Mouse (Mus musculus): Measurements from ENCODE around the gene Olfr764-ps1.
"Not testable (repeated sequence)": the region's sequence is repeated elsewhere in the genome, so short reads cannot be mapped to it uniquely, and the experiment has no call there.

The Olfr764-ps1 gene

DNA sequence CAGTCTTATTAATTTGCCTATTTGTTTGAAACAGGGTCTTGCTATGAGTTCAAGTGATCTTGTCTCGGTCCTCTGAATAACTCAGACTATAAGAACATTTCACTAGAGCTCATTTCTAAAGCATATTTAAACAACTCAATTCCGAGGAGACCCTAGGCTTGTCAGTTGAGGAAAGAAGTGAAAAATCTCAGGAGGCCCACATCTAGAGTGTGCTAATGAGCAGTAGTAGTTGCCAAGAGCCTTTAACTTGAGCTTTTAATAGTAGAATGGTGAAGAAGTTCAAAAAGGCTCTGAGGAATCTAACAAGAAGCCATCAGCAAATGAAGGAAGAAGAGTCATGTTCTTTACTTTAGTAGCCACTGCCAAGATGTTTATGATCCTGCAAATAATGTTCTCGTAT, at the start of gene Olfr764-ps1:
Gene Olfr764-ps1 (minus strand): TSS at position 101 of the 400 bp plus-strand sequence.
- DNase-seq (ENCODE audit: low read depth, low spot score), result no peak

GRCm38 (mm10) chr10:129082810-129083209, 43.1 kb upstream of the Olfr764-ps1 start, which contains the start of gene Olfr767:
Gene Olfr767, minus strand, starts transcription at chr10:129082910.
- not testable (repeated sequence) for DNase-seq (ENCODE audit: low read depth, low spot score)

DNA sequence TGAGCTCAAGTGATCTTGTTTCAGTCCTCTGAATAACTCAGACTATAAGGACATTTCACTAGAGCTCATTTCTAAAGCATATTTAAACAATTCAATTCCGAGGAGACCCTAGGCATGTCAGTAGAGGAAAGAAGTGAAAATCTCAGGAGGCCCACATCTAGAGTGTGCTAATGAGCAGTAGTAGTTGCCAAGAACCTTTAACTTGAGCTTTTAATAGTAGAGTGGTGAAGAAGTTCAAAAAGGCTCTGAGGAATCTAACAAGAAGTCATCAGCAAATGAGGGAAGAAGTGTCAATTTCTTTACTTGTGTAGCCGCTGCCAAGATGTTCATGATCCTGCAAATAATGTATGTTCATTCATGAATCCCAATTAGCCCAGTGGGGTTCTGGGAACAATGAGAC, 29.2 kb upstream of the Olfr764-ps1 start, which contains the start of gene Olfr766-ps1:
Gene Olfr766-ps1 (minus strand): TSS at position 101 of the 400 bp plus-strand sequence.
- no peak for DNase-seq (ENCODE audit: low read depth, low spot score)

GRCm38 (mm10) chr10:129049898-129050297, 10.2 kb upstream of the Olfr764-ps1 start, which contains the start of gene Olfr765:
Gene Olfr765, minus strand, starts transcription at chr10:129049998.
- DNase-seq (ENCODE audit: low read depth, low spot score), result not testable (repeated sequence)

DNA sequence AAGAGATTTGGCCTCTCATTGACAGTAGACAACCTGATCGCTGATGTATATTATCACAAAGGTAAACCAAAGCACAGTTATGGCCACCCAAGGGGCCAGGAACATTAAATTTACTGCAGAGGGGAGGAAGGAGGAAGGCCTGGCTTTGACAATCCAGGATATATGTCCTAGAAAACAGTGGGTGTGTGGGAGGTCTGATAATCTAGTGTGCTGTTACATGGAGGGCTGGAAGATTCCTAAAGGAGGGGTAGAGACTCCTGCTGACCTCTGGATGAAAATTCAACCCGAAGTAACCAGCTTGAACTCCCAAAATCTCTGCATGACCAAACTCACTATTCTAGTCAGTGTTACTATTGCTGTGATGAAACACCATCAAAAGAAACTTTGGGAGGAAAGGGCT, 11.4 kb downstream of the Olfr764-ps1 start:
- DNase-seq (ENCODE audit: low read depth, low spot score), result no peak

GRCm38 (mm10) chr10:129026018-129026662, 13.6 kb downstream of the Olfr764-ps1 start:
- peak; percentile 46 for DNase-seq (ENCODE audit: low read depth, low spot score)

GRCm38 (mm10) chr10:129023319-129023718, 16.4 kb downstream of the Olfr764-ps1 start:
- DNase-seq (ENCODE audit: low read depth, low spot score), result no peak

- DNase-seq (ENCODE audit: low read depth, low spot score), result no peak
These were observed 25.2 kb downstream of the Olfr764-ps1 start for GRCm38 (mm10) chr10:129014477-129014876.

DNA sequence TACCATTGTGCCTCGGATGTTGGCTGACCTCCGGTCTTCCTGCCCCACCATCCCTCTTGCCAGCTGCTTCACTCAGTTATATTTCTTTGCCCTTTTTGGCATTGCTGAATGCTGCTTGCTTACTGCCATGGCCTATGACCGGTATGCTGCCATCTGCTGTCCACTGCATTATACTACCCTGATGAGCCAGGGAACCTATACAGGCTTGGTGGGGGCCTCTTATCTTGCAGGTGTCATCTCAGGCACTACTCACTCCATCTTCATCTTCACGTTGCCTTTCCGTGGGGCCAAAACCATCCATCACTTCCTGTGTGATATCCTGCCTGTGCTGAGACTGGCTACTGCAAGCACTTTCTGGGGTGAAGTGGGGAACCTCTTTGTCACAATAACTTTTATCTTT, 28.2 kb downstream of the Olfr764-ps1 start:
- not testable (repeated sequence) for DNase-seq (ENCODE audit: low read depth, low spot score)

- DNase-seq (ENCODE audit: low read depth, low spot score), result no peak
These were observed 29.3 kb downstream of the Olfr764-ps1 start, which contains the start of gene Olfr763 for GRCm38 (mm10) chr10:129010288-129010841. Gene Olfr763, plus strand, starts transcription at chr10:129010791.

DNA sequence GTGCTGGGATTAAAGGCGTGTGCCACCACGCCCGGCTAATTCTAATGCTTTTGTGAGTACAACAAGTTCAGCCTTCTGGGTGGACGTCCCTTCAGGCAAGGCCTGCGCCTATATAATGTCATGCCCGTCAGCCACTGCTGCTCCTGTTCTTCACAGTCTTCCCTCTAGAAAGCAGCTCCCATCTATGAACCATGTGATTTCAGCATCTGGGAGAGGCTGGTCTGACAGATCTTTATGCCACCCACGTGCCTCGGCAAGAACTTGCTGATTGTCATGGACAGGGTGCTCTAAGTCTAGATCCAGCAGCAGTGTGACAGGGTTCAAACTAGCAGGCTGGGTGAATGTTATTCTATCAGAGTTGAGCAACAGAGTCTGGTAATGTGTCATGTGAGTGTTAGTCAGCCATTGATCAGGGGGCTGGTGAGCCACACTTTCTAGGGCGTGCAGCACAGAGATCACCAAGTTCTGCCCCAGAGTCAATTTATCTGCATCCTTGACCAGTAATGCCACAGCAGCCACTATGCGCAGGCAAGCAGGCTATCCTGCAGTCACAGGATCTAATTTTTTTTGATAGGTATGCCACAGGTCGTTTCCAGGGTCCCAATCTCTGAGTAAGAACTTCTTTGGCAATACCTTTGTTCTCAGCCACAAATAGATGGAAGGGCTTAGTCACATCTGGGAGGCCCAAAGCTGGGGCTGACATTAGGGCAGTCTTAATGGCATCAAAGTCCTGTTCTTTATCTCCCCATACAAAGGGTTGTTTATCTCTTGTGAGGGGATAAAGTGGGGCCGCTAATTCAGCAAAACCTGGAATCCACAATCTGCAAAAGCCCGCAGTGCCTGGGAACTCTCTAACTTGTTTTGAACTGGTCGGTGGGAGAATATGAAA, 35.4 kb downstream of the Olfr764-ps1 start:
- DNase-seq (ENCODE audit: low read depth, low spot score), result no peak

DNA sequence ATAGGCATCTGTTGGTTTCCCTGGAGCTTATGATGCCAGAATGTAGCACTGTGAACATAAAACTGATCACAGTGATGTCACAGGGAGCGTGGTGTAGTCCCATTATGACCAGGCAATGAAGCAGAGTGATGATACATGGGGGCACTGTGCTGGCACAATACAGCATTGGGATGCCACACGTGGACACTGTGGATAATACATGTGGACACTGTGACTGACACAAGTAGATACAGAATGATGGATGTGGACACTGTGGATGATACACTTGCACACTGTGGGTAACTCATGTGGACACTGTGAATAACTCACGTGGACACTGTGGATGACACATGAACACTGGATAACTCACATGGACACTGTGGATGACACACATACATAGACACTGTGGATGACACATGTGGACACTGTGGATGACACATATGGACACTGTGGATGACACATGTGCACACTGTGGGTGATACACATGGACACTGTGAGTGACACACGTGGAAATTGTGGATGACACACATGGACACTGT, 43.1 kb downstream of the Olfr764-ps1 start:
- no peak for DNase-seq (ENCODE audit: low read depth, low spot score)

- DNase-seq (ENCODE audit: low read depth, low spot score), result no peak
These were observed 43.9 kb downstream of the Olfr764-ps1 start for GRCm38 (mm10) chr10:128995796-128996195.

GRCm38 (mm10) chr10:128990994-128991393, 48.7 kb downstream of the Olfr764-ps1 start:
- DNase-seq (ENCODE audit: low read depth, low spot score), result no peak

DNA sequence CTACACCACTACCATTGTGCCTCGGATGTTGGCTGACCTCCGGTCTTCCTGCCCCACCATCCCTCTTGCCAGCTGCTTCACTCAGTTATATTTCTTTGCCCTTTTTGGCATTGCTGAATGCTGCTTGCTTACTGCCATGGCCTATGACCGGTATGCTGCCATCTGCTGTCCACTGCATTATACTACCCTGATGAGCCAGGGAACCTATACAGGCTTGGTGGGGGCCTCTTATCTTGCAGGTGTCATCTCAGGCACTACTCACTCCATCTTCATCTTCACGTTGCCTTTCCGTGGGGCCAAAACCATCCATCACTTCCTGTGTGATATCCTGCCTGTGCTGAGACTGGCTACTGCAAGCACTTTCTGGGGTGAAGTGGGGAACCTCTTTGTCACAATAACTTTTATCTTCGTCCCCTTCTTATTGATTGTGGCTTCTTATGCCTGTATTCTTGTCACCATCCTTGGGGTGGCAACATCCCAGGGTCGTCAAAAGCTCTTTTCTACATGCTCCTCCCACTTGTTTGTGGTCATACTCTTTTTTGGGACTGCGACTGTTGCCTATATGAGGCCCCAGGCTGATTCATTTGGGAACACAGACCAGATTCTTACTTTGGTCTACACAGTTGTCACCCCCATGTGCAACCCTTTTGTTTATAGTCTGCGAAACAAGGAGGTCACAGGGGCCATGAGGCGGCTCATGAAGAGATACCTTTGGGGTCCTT, 49.4 kb downstream of the Olfr764-ps1 start:
- DNase-seq (ENCODE audit: low read depth, low spot score), result not testable (repeated sequence)

DNA sequence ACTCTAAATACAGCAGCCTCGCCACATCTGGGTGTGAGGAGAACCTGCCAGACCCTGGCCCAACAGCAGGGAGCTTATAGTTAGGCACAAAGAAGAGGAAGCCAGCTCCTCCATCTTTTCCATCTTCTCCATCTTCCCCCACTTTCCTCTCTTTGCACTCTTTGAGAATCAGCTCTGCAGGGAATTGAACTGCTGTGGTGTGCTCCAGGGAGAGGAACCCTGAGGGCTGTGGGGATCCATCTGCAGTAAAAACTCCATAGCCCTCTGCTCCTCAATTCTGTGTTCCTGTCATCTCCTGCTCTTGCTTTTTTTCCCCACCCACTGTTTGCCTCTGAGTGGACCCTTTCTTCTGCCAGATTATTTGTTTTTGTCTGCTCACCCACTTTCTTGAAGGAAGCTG, 50.6 kb downstream of the Olfr764-ps1 start, which contains the start of gene Olfr9:
Gene Olfr9 (plus strand): TSS at position 301 of the 400 bp plus-strand sequence.
- DNase-seq (ENCODE audit: low read depth, low spot score), result not testable (repeated sequence)

All from retina, postnatal 7 days (tissue).